Mouse (Mus musculus) frontal cortex, postnatal 25 days (tissue): ENCODE data around the gene Cercam.

Source experiments
- DNase-seq, 2 experiments: peaks; one replicate each; pipeline ENCODE4 v3.0.0; 2022; ENCODE audit warnings: low spot score in 2 of 2

The Cercam gene

DNA sequence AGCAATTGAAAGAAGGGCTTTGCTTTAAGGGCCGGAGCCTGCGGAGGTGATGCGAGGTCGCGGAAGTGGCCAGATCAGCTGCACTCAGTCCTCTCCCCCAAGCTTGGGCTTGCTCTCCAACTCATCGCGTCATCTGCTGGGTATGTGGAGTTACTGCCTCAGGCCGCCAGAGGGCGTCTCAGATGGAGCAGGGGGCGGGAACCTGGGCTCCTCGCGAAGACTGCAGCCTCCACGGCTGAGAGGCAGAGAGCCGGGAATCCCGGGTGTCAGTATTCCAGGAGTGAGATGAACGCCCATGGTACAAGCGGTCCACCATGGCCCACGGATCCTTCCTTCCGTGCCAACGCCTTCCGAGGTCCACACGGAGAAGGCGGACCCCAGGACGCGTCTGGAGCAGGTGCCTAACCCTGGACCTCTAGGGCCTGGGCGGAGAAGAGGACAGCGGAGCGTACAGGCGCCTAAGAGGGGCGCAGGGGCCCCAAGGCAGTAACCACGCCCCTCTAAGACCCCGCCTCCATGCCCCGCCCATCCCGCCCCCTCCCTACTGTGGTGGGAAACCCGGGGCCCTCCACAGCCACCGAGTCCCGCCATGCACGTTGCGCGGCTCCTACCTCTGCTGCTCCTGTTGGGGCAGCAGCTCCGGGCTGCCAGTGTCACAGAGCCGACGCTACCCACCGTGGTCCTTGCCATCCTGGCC lies at the start of gene Cercam:
Gene Cercam (plus strand): TSS at position 216 of the 697 bp plus-strand sequence.
- DNase-seq = peak; percentile 54 to 74

DNA sequence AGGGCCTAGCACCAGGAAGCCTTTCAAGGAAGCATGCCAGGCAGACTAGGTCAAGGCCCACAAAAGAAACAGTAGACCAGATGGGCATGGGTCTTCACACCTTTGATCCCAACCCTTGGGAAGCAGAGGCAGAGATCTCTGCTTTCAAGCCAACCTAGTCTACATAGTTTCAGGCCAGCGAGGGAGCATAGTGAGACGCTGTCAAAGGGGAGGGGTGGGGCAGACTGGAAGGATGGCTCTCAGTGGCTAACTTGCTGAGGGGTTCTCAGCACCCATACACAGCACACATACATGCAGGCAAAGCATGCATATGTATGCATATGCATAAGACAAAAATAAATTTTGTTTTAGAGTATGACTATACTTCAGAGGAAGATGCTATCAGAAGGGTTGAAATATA lies 49.6 kb upstream of the Cercam start:
- no peak for DNase-seq

DNA sequence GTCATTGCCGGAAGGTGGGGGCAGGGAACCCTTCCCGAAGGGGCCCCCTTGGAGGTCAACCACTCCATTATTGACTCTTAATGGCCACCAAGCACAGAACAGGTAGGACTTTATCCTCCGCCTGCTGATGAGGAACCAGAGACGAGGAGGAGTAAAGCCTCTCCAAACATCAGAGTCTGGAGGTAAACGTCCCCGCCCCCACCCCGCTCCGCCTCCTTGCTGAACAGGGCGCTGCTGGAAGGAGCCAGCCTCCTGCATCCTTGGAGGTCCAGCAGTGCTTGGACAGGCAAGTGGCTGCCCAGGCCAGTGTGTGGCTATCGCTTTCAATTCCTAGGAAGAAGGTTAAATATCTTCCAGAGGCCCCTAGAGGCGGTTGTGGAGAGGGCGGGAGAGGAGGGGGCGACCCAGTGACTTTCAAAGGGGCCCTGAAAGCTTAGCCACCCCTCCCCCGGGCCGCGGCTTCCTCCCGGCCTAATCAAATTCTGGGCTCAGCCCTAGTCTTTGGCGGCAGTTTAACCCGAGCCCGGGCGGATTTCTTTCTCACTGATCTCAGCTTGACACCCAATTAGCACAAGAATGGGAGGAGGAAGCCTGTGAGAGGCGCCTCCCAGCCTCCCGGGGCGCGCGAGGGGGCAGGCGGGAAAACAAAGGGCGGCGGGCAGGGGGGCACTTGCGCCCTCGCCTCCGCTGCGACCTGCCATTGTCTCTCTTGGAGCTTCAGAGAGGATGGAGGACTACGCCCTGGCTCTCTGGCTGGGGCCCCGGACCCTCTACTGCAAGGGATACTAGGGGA lies 48.7 kb upstream of the Cercam start, which contains the start of gene Urm1:
Gene Urm1 (plus strand): TSS at position 51 of the 793 bp plus-strand sequence.
- peak; percentile 41 to 50 for DNase-seq

- DNase-seq = no peak
These were observed 42.5 kb upstream of the Cercam start for GRCm38 (mm10) chr2:29826318-29826925.

- peak; percentile 78 to 91 for DNase-seq
These were observed 41.8 kb upstream of the Cercam start for GRCm38 (mm10) chr2:29826926-29827708.

GRCm38 (mm10) chr2:29827709-29828024 lies 41.3 kb upstream of the Cercam start:
- no peak for DNase-seq

DNA sequence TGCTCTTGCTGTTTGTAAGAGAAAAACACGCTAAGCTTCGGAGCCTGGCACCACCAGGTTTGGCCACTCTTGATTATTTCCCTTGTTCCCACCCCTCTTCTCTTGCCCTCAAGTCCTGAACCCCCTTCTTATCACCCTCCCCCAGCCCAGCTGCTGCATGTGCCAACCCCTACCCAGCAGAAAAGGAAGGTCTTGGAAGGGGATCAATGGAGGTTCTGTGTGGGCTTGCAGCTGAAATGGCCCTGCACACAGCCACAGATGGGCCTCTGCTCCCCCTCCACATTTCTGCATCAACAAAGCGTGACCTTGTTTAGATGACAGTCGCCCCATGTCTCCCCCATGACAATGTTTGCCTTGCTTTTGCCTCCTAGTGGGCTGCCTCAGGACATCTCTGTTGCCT lies 37.9 kb upstream of the Cercam start:
- DNase-seq = no peak

DNA sequence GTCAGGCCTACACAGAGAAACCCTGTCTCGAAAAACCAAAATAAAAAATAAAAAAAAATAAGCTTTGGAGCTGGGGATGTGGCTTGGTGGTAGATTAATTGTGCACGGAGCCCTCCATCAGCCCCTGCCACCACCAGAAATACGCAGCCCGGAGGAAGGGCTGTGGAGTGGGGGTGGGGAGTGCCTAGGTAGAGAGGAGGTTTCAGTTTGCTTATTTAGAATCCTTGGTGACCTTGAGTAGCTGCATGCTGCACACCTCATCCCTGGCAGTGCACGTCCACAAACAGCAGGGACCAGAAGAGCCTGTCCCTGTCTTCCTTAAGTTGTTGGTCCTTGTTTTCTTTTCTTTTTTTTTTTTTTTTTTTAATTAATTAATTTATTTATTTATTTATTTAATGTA lies 35.2 kb upstream of the Cercam start:
- DNase-seq = no peak

DNA sequence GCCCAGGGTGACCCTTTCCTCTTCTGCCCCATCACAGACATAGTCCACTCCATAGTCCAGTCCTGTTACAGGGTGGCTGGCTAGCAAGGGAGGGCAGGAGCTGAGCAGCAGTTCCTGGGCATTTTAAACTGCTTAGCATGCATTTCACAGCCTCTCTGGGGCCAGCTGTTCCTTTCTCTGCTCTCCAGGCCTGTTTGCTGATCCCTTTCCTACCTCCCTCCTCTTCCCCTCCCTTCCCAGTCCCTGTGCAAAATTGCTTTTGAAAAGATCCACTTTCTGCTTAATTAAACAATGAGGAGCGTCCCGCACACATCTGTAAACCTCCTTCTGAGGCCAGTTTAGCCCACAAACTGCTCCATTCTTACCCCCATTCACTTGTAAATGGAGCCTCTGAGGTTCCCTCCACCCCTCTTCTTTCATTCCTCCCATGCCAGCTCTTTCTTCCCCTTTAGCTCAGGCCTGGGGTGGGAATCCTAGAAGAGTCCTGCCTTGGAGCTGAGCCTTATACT lies 33.5 kb upstream of the Cercam start:
- DNase-seq = no peak

GRCm38 (mm10) chr2:29839460-29839859 lies 29.5 kb upstream of the Cercam start:
- DNase-seq = no peak

DNA sequence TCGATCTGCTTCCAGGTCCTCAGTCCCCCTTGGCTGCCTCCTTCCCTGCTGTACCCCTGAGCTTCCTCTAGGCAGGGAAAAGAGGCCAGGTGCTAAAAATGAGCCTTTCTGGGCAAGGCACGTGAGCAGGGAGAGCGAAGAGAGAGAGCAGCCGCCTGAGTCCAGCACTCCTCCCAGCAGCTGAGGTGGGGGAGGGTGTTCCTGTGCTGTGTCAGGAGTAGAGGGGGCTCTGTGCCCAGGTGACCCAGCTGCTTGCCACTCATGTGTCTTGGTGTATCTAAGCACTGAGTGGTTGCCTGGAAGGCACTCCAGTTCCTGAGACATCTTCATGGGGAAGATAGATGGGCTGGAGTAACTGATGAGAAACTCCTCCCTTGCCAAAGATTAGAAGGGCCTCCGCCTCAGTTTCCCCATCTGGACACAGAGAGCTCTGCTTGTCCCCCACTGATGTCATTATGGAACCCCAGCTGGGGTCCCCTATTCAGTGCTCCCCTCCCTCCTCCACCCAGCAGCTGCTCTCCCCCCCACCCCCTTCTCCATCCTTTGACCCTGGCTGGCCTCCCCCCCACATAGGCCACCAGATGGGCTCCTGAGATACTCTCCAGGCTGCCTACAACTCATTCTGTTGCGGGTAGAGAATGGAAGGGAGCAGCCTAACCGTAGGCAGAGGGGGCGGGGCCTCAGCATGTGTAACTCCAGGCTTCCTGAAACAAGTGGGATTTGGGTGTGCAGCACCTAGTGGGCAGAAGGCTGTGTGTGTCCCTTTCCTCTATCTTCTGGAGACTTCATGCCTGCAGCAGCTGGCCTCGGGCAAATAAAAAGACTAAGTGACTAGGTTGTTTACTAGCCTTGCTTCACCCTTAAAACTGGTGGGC lies 25.5 kb upstream of the Cercam start:
- no peak for DNase-seq

DNA sequence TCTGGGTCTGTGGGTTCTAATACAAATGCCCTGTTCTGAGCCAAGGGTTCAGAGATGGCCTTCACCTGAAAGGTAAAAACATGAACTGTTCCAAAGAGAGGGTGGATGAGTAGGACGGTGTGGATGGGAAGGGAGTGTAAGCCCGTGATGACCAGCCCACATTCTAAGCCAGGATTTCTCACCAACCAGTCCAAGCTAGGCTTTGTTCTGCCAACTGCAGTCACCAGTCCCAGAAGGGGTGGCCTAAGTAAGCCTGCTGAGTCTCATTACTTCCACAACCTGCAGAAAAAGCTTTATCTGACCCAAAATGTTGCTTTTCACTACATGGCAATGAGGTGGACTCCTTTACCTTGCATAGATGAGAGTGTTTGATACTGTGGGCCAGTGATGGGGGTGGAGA lies 24.8 kb upstream of the Cercam start:
- DNase-seq = no peak

DNA sequence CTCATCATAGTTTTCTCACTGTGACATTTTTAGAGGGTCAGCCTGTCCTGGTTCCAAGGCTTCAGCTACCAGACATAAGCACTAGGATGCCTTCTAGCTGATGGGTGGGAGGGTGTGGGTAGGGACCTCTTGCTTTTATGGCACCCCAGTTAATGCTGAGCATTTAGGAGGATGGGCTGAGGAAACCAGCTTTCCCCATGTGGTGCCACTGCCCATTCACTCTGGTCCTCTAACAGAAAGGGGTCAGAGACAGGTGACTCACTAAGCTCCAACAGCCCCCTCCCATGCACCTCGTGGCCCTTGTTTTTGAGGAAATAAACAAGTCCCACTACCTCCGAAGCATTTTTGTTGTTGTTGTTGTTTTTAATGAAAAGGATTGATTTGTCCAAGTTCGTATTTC lies 24.3 kb upstream of the Cercam start:
- no peak for DNase-seq

DNA sequence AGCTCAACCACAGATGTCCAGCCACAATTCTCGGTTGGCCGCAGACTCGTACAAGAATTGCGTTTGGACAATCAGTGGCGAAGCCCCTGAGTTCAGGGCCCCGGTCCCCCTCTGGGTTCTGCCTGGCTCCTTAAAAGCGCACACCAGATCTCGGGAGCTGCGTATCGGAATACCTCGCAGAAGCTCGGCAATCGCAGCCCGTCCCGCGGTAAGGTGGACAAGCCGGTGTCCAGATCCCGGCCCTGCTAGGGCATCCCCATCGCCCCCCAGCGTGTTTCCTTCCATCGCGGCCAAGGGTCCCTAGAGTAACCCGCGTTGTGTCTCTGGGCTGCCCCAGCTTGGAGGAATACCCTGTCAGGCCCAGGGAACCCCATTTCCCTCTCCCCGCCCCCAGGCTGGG lies 23.3 kb upstream of the Cercam start:
- no peak for DNase-seq

DNA sequence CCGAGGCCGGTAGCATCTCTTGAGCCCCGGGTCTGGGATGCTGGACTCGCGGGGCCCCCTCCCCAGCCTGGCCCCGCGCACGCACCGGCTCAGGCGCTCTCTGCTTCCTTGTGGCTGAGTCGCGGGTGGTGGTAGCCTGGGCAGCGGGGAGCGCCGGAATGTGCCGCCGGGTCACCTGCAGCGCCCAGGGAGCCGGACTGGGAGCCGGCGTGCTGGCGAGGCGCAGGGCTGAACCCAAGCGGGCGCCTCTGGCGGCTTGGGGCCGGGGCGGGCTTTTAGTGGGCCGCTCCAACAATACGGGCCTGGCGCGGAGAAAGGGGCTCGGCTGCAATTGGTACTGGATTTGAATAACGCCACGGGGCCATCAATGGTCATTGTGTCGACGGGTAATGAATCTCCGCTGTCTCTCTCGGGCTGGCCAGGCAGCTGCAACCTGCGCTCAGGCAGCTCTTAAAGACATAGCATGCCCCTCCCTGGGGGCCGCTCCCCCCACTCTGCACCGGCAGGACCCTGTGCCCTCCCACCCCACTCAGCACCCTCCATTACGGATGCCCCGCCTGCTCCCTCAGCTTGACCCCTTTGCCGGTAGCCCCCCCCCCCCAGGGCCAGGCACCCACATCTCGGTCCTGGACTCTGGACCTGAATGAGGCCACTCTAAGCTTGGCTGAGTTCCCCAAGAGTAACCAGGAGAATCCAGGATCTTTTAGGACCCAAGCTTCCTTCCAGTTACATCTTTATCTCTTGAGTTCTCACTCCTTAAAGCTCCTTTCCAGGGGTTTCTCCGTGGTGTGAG lies 22.7 kb upstream of the Cercam start:
- DNase-seq = no peak

DNA sequence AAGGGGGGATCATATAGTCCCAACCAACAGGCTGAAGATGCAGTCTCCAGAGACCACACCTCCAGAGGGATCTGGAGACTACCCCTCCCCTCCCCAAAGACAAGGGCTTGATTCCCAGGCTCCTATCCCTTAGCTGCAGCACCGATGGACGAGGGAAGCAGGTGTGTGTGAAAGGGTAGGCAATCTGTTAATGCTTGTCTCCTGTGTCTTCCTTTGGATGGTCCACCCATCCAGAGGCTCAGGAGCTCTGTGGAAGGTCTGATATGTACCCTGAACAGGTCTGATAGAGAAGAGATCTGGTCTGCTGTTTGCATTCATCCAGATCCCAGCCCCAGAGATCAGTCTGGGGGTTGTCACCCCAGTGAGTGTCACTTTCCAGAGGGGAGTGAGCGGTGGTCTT lies 22.1 kb upstream of the Cercam start:
- no peak for DNase-seq

- no peak for DNase-seq
These were observed 19.9 kb upstream of the Cercam start for GRCm38 (mm10) chr2:29849041-29849440.

GRCm38 (mm10) chr2:29849841-29850480 lies 19.0 kb upstream of the Cercam start:
- no peak for DNase-seq

- DNase-seq = no peak
These were observed 15.9 kb upstream of the Cercam start for GRCm38 (mm10) chr2:29852957-29853485.
